Mouse (Mus musculus) liver, adult 2 months (tissue): ENCODE results near the gene Igll1.

ENCODE experiments used
- CTCF ChIP-seq: fragments of 200-500 bp; IDR thresholded peaks from 2 replicates; pipeline ENCODE4 v1.5.1; 2011; ENCODE audit warnings: low read depth, low read length, control low read depth
- POLR2A ChIP-seq: fragments of 200-500 bp; IDR thresholded peaks from 2 replicates; pipeline ENCODE4 v1.6.1; 2011; ENCODE audit warnings: low read length, control low read depth; ENCODE audit not compliant: insufficient read depth; ENCODE audit errors: extremely low read depth

DNA sequence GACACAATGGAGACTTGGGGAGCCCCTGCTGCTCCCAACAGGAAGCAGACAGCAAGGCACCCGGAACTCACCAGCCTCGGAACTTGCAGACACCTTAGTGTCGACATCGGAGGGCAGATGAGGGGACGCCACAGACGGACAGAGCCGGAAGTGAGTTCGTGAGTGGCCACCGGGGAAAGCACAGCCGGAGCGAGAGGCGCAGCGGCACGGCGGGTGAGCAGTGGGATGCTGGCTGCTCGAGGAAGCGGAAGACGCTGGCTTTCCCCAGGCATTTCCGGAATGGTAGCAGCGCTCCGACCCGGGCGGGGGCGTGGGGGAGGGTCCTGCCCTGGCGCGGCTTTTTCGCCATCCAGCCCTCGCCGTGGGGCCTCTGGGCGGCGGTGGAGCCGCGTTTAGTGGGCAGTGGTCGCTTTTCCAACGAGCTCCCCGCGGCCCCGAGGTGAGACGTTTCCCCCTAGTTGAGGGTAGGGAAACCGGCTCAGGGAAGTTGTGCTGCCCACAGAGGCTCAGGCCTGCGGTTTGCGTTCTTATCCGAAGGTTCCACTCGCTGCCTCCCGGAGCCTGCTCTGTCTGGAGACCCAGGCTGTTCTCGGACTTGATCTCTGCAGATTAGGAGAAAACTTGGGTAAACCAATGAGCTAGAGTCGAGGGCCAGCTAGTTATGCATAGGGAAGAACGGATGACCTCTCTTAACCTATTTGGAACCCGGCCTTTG, 7.0 kb upstream of the Igll1 start, which contains the start of the genes Top3b and Vpreb1:
- TF ChIP-seq POLR2A (peak; percentile 62), CTCF (peak; percentile 30; the same call in 1 of the 2 replicates)
